Mouse (Mus musculus) testis, adult 2 months (tissue): ENCODE data around the gene Fam131a.

Experiments used
- CTCF ChIP-seq: fragments of 200-500 bp; IDR thresholded peaks from 2 replicates; pipeline ENCODE4 v1.5.1; 2012; ENCODE audit warnings: low read depth, mild to moderate bottlenecking, inconsistent platforms, low read length, moderate library complexity; ENCODE audit not compliant: control insufficient read depth, insufficient read depth, insufficient replicate concordance
- POLR2A ChIP-seq: fragments of 200-500 bp; IDR thresholded peaks from 2 replicates; pipeline ENCODE4 v1.6.1; 2012; ENCODE audit warnings: low read depth, mild to moderate bottlenecking, inconsistent platforms, low read length, moderate library complexity; ENCODE audit not compliant: control insufficient read depth

- TF ChIP-seq CTCF (no peak), POLR2A (peak; percentile 56)
Observed at GRCm38 (mm10) chr16:20715976-20716840, 23.2 kb downstream of the Fam131a start.
